Mouse (Mus musculus): ENCODE measurements around the gene Palm2. TPM values are rescaled to one million over a fixed set of nuclear protein-coding genes. Genes with fewer than 3 reads are reported as not detected.

Gene Palm2
- polyA plus RNA-seq, 1 experiment from 2014 or later, result 9.7 TPM

- Histone ChIP-seq H3K9me3 (no peaks in the 10 kb centered on the region), H3K9ac (no peak overlapping the region), H3K4me3 (no peak overlapping the region), H3K27ac (no peak overlapping the region), H3K27me3 (no peaks in the 10 kb centered on the region), H3K4me2 (replicated peaks) (no peak overlapping the region), H3K4me1 (peaks cover 34% of the 10 kb centered on the region), H3K36me3 (peaks cover 5% of the 10 kb centered on the region; the same call in 1 of the 2 replicates)
- no peak for ATAC-seq (ENCODE audit: low FRiP score, low read depth)
- 78% methylated on average over 6 of the region's 6 CpGs for WGBS
These were observed 140.6 kb downstream of the Palm2 start for GRCm38 (mm10) chr4:57574646-57575045.

- Histone ChIP-seq H3K27ac (no peak overlapping the region), H3K9ac (no peak overlapping the region), H3K9me3 (peaks cover 8% of the 10 kb centered on the region), H3K36me3 (peaks cover 14% of the 10 kb centered on the region; the same call in 1 of the 2 replicates), H3K4me3 (no peak overlapping the region), H3K27me3 (no peaks in the 10 kb centered on the region), H3K4me2 (replicated peaks) (no peak overlapping the region), H3K4me1 (peaks cover 23% of the 10 kb centered on the region)
- no peak for ATAC-seq (ENCODE audit: low FRiP score, low read depth)
- 81% methylated on average over 5 of the region's 5 CpGs for WGBS
These were observed 141.6 kb downstream of the Palm2 start for GRCm38 (mm10) chr4:57575686-57576085.

- H3K4me2 ChIP-seq (replicated peaks), result no peak overlapping the region
- H3K9me3 ChIP-seq, result peaks cover 8% of the 10 kb centered on the region
- H3K36me3 ChIP-seq, result peaks cover 14% of the 10 kb centered on the region; the same call in 1 of the 2 replicates
- WGBS, result 81% methylated on average over 11 of the region's 11 CpGs
- peaks cover 19% of the 10 kb centered on the region for H3K4me1 ChIP-seq
- no peak overlapping the region for H3K27ac ChIP-seq
- no peak overlapping the region for H3K9ac ChIP-seq
- ATAC-seq (ENCODE audit: low FRiP score, low read depth), result no peak
- no peaks in the 10 kb centered on the region for H3K27me3 ChIP-seq
- no peak overlapping the region for H3K4me3 ChIP-seq
These were observed 142.0 kb downstream of the Palm2 start for GRCm38 (mm10) chr4:57576095-57576494.

- no peak overlapping the region for H3K4me2 ChIP-seq (replicated peaks)
- no peaks in the 10 kb centered on the region for H3K27me3 ChIP-seq
- 90% methylated on average over 10 of the region's 10 CpGs for WGBS
- ATAC-seq (ENCODE audit: low FRiP score, low read depth), result no peak; the same call in 1 of the 2 replicates
- H3K4me1 ChIP-seq, result peaks cover 13% of the 10 kb centered on the region
- H3K9ac ChIP-seq, result no peak overlapping the region
- H3K27ac ChIP-seq, result no peak overlapping the region
- H3K9me3 ChIP-seq, result peaks cover 8% of the 10 kb centered on the region
- H3K36me3 ChIP-seq, result peaks cover 11% of the 10 kb centered on the region; the same call in 1 of the 2 replicates
- H3K4me3 ChIP-seq, result no peak overlapping the region
These were observed 145.6 kb downstream of the Palm2 start for GRCm38 (mm10) chr4:57579683-57580082.

GRCm38 (mm10) chr4:57585281-57585800, 151.3 kb downstream of the Palm2 start:
- Histone ChIP-seq H3K4me3 (no peak overlapping the region), H3K9ac (no peak overlapping the region), H3K4me1 (peaks cover 17% of the 10 kb centered on the region), H3K4me2 (replicated peaks) (no peak overlapping the region), H3K27ac (no peak overlapping the region), H3K36me3 (peaks cover 3% of the 10 kb centered on the region; the same call in 1 of the 2 replicates), H3K9me3 (peaks cover 1% of the 10 kb centered on the region), H3K27me3 (no peaks in the 10 kb centered on the region)
- WGBS, result 74% methylated on average over 6 of the region's 6 CpGs
- no peak for ATAC-seq (ENCODE audit: low FRiP score, low read depth)

DNA sequence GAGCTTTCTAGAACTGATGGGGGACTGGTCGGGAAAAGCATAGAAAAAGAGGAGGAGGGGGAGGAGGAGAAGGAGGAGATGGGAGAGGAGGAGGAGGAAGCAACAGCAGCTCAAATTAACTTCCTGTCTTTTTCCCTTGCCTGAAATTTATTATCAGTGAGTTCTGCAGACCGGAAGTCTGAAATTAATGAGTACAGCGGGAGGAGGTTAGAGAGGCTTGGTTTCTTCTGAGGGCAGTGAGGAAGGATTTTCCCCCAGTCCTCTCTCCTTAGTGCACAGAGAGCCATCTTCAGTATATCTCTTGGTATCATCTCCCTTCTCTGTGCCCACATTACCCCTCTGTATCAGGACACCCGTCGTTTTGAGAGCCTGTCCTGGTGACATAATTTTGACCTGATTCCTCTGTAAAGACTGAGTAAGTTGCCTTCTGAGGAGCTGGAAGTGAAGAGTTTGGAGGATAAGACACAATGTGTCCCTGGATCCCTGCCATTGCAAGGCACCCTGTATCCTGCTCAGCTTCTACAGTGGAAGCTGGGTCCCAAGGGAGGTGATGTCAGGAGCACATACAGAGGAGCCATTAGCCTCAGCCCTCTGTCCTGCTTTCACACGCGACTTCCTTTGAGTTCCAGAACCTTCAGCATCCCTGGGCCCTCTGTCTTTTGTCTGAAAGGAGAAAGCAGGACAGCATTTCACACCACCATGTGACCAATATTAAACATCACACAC, 153.0 kb downstream of the Palm2 start:
- WGBS, result 56% methylated on average over 7 of the region's 7 CpGs
- ATAC-seq (ENCODE audit: low FRiP score, low read depth), result no peak
- H3K27me3 ChIP-seq, result no peaks in the 10 kb centered on the region
- no peak overlapping the region for H3K4me3 ChIP-seq
- H3K9ac ChIP-seq, result no peak overlapping the region
- H3K9me3 ChIP-seq, result no peaks in the 10 kb centered on the region
- no peak overlapping the region for H3K4me2 ChIP-seq (replicated peaks)
- no peak overlapping the region for H3K27ac ChIP-seq
- peaks cover 17% of the 10 kb centered on the region for H3K4me1 ChIP-seq
- H3K36me3 ChIP-seq, result no peaks in the 10 kb centered on the region

DNA sequence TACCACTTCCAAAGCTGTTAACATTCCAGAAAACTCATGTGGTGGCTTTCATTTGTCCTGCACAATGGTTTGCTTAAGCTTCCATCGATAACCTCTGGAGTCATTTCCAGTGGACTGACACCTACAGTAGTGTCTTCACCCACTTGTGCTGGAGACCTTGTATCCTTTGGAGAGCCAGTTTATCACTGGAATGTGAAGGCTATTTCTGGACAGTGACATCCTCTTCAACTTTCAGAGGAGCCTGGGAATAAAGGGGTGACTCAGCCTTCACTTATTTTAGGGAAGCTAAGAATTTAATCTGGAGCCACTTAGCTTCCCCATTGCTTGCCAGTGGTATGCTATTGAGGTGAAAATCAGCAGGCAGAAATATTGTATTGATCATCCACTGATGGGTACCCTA, 154.3 kb downstream of the Palm2 start:
- Histone ChIP-seq H3K9ac (no peak overlapping the region), H3K27me3 (no peaks in the 10 kb centered on the region), H3K9me3 (no peaks in the 10 kb centered on the region), H3K27ac (no peak overlapping the region), H3K4me1 (peaks cover 23% of the 10 kb centered on the region), H3K4me3 (no peak overlapping the region), H3K4me2 (replicated peaks) (no peak overlapping the region), H3K36me3 (no peaks in the 10 kb centered on the region)
- no peak for ATAC-seq (ENCODE audit: low FRiP score, low read depth)
- WGBS, result 98% methylated on average over 1 of the region's 1 CpGs

GRCm38 (mm10) chr4:57592751-57593150, 158.7 kb downstream of the Palm2 start:
- no peak overlapping the region for H3K4me3 ChIP-seq
- no peaks in the 10 kb centered on the region for H3K36me3 ChIP-seq
- 80% methylated on average over 4 of the region's 4 CpGs for WGBS
- H3K27ac ChIP-seq, result no peak overlapping the region
- no peak overlapping the region for H3K4me2 ChIP-seq (replicated peaks)
- H3K27me3 ChIP-seq, result no peaks in the 10 kb centered on the region
- H3K9ac ChIP-seq, result no peak overlapping the region
- H3K4me1 ChIP-seq, result peaks cover 9% of the 10 kb centered on the region
- no peaks in the 10 kb centered on the region for H3K9me3 ChIP-seq
- ATAC-seq (ENCODE audit: low FRiP score, low read depth), result no peak

DNA sequence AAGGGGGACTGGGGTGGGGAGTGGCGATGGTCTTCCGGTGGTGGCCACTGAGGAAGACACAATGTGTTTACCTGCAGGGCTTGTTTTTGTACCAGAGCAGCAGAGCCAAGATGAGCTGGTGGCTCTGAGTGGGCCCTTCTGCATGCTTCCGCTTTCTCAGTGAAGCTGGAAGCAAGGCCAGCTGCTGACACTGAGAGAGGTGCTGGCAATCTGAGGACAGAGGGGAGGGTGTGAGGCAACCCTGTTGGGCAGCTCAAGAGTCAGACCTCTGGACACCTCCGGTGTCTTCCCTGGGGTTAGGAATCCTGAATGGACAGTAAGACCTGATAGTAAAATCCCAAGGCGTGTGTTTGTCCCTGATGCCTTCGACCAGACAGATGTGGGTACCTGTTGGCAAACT, 165.9 kb downstream of the Palm2 start:
- H3K4me2 ChIP-seq (replicated peaks), result no peak overlapping the region
- H3K4me1 ChIP-seq, result peaks cover 16% of the 10 kb centered on the region
- no peak overlapping the region for H3K4me3 ChIP-seq
- 90% methylated on average over 6 of the region's 6 CpGs for WGBS
- H3K27ac ChIP-seq, result no peak overlapping the region
- ATAC-seq (ENCODE audit: low FRiP score, low read depth), result no peak
- H3K36me3 ChIP-seq, result no peaks in the 10 kb centered on the region
- no peaks in the 10 kb centered on the region for H3K27me3 ChIP-seq
- H3K9ac ChIP-seq, result no peak overlapping the region
- no peaks in the 10 kb centered on the region for H3K9me3 ChIP-seq

GRCm38 (mm10) chr4:57600685-57601457, 166.8 kb downstream of the Palm2 start:
- Histone ChIP-seq H3K9ac (no peak overlapping the region), H3K9me3 (no peaks in the 10 kb centered on the region), H3K36me3 (no peaks in the 10 kb centered on the region), H3K4me2 (replicated peaks) (no peak overlapping the region), H3K27me3 (no peaks in the 10 kb centered on the region), H3K27ac (no peak overlapping the region), H3K4me1 (peaks cover 16% of the 10 kb centered on the region), H3K4me3 (no peak overlapping the region)
- ATAC-seq (ENCODE audit: low FRiP score, low read depth), result no peak
- WGBS, result 88% methylated on average over 11 of the region's 11 CpGs

GRCm38 (mm10) chr4:57601458-57601835, 167.4 kb downstream of the Palm2 start:
- Histone ChIP-seq H3K9me3 (no peaks in the 10 kb centered on the region), H3K27me3 (no peaks in the 10 kb centered on the region), H3K4me3 (no peak overlapping the region), H3K36me3 (no peaks in the 10 kb centered on the region), H3K9ac (no peak overlapping the region), H3K4me1 (peaks cover 20% of the 10 kb centered on the region), H3K27ac (no peak overlapping the region), H3K4me2 (replicated peaks) (no peak overlapping the region)
- no peak for ATAC-seq (ENCODE audit: low FRiP score, low read depth)
- WGBS, result 75% methylated on average over 9 of the region's 9 CpGs

DNA sequence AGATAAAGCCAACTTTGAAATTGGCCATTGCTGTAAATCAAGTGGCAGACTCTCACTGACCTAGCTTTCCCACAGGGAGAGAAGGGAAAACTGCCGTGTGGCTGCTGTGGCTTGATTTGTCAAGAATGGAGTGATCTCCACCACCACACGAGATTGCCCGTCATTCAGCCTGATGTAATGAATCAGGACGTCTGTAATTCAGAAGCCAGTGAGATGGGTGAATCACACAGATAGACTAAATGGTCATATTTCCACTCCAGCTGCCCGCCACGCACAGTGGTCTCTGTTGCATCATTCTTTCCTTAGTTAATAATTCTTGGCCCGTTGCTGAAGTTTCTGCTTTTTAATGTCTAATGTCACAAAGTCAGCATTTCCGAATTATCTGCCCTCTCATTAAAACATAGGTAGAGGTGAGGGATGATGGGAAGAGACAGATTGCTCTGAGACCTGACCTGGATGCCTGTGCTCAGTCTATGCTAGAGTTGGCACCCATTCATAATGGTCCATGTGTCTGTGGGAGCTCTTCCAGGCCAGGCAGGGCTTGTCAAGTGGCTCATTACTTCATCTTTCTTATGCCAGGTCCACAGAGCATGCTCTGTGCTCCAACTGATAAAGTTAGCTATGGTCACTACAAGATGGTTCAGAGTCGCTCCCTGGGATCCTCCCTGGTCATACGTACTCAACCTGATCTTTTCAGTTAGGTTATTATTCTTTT, 168.0 kb downstream of the Palm2 start:
- no peak overlapping the region for H3K27ac ChIP-seq
- peaks cover 26% of the 10 kb centered on the region for H3K4me1 ChIP-seq
- no peak for ATAC-seq (ENCODE audit: low FRiP score, low read depth)
- 84% methylated on average over 10 of the region's 10 CpGs for WGBS
- H3K4me3 ChIP-seq, result no peak overlapping the region
- no peaks in the 10 kb centered on the region for H3K9me3 ChIP-seq
- no peak overlapping the region for H3K4me2 ChIP-seq (replicated peaks)
- H3K9ac ChIP-seq, result no peak overlapping the region
- H3K27me3 ChIP-seq, result no peaks in the 10 kb centered on the region
- no peaks in the 10 kb centered on the region for H3K36me3 ChIP-seq

Measured in limb, embryonic 13.5 days (tissue).